Mouse (Mus musculus): ENCODE measurements around the gene As3mt. TPM values are rescaled to one million over a fixed set of nuclear protein-coding genes. Genes with fewer than 3 reads are reported as not detected.

The As3mt gene
- total RNA-seq (2014; fragmentation: Nextera tagmentation) (not detected in 2 replicates), total RNA-seq (2017) (0.17 and 0.49 TPM in 2 replicates), polyA plus RNA-seq (2012) (not detected in 2 replicates)

DNA sequence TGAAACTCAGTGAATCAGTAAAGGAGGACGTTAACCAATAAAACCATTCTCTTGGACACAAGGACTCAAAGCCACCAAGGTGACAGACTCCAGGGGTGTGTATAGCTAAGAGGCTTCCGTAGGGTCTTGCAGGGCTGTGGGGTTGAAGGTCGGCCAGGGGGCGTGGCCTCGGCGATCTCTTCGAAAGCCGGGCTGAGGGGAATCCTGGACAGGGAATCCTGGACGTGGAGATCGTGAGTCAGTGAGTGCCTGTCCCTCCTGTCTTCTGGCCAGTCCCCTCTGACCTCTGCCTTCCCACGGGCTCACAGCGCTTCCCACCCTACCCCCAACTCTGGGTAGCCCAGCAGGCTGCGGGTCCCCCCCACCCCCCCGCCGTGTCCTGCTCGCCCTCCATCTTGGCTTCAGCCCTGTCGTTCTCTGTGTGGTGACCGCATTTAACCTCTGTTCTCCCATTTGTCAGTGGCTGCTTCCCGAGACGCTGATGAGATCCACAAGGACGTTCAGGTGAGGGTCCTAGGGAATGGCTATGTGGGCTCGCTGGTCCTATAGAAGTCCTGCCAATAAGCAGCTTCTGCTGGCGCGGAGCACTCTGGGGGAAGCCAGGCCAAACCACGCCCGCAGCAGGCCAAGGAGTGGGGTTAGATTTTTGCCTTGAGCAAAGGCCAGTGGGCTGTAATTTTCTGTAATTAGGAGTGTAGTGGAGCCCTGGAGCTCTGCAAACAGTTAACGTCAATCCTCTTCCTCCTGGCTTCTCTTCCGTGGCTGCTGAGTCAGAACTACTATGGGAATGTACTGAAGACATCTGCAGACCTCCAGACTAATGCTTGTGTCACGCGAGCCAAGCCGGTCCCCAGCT is at the start of gene As3mt:
Gene As3mt, plus strand, starts transcription at position 163 of the 856 bp plus-strand sequence.
- Histone ChIP-seq H3K36me3 (replicated peaks) (no peaks in the 10 kb centered on the region), H3K9me3 (replicated peaks) (no peaks in the 10 kb centered on the region), H3K27me3 (ENCODE audit: insufficient read depth, low read length) (peaks cover 40% of the 10 kb centered on the region), H3K4me1 (ENCODE audit: insufficient read depth, low read depth, low read length) (peaks cover 30% of the 10 kb centered on the region), H3K4me3 (ENCODE audit: low read depth, low read length) (no peak within 1 kb of the TSS)
- no peak for ATAC-seq (ENCODE audit: extremely low read depth, insufficient number of reproducible peaks, low FRiP score, poor library complexity, severe bottlenecking)
- TF ChIP-seq GATA1 (IDR thresholded peaks at IDR 0.05; ENCODE audit: borderline replicate concordance, low read length), result no peak
- TF ChIP-seq POLR2AphosphoS5 (IDR thresholded peaks at IDR 0.05; ENCODE audit: insufficient replicate concordance, low read depth, low read length), result no peak
- TF ChIP-seq CTCF (IDR thresholded peaks at IDR 0.05; ENCODE audit: low read depth, low read length), result no peak
- TF ChIP-seq TAL1 (conservative IDR thresholded peaks at IDR 0.05; ENCODE audit: low read depth, low read length), result no peak
- TF ChIP-seq GATA2 (IDR thresholded peaks at IDR 0.05; ENCODE audit: borderline replicate concordance, low read depth, low read length), result no peak
- no peak for DNase-seq (ENCODE audit: low spot score)

DNA sequence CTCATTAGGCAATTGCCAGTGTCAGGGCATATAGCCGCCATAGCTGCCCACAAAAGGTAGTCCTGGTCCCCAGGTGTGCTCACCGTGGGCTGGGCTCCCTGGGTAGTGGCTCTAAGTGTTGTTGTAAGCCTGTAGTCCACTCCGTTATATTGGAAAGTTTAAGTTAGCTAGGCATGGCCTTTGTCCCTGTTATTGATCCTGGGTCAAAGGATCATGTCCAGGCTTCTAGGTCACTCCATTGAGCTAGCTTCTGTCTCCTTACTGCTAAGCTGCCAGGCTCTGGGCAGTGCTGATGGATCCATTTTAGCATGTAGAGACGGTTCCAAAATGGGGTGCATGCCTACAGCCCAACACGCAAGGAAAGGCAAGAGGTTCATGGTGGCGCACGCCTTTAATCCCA is 48.9 kb upstream of the As3mt start:
- no peak for TF ChIP-seq TAL1 (conservative IDR thresholded peaks at IDR 0.05; ENCODE audit: low read depth, low read length)
- no peak for TF ChIP-seq CTCF (IDR thresholded peaks at IDR 0.05; ENCODE audit: low read depth, low read length)
- TF ChIP-seq GATA1 (IDR thresholded peaks at IDR 0.05; ENCODE audit: borderline replicate concordance, low read length), result no peak
- no peak for TF ChIP-seq GATA2 (IDR thresholded peaks at IDR 0.05; ENCODE audit: borderline replicate concordance, low read depth, low read length)
- no peak for TF ChIP-seq POLR2AphosphoS5 (IDR thresholded peaks at IDR 0.05; ENCODE audit: insufficient replicate concordance, low read depth, low read length)
- no peak for ATAC-seq (ENCODE audit: extremely low read depth, insufficient number of reproducible peaks, low FRiP score, poor library complexity, severe bottlenecking)
- peaks cover 40% of the 10 kb centered on the region for H3K36me3 ChIP-seq (replicated peaks)

DNA sequence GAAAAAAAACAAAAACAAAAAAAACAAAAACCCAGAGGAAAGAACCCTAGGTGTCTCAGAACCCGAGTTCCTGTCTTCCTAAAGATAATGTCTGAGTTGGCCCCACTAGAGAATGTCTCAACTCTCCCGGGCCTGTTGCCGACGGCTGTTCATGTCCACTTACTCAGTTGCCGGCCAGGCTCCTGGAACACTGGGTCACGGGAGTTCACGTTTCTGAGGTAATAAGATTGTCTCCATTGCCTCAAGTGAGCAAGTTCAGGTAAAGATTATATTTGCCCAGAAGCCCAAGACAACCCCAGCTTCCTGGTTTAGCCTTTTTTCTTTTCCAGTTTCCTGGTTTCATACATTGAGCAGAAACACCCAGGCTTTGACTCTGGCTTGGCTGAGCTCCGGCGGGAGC is 48.4 kb upstream of the As3mt start:
- H3K4me3 ChIP-seq (ENCODE audit: low read depth, low read length), result no peak overlapping the region
- no peaks in the 10 kb centered on the region for H3K9me3 ChIP-seq (replicated peaks)
- 0 out of 2 replicates have a peak, but pooled peaks cover 7% of the 10 kb centered on the region for H3K4me1 ChIP-seq (ENCODE audit: insufficient read depth, low read depth, low read length)
- H3K36me3 ChIP-seq (replicated peaks), result peaks cover 35% of the 10 kb centered on the region
- ATAC-seq (ENCODE audit: extremely low read depth, insufficient number of reproducible peaks, low FRiP score, poor library complexity, severe bottlenecking), result no peak
- DNase-seq (ENCODE audit: low spot score), result no peak
- TF ChIP-seq POLR2AphosphoS5 (IDR thresholded peaks at IDR 0.05; ENCODE audit: insufficient replicate concordance, low read depth, low read length), result no peak
- TF ChIP-seq CTCF (IDR thresholded peaks at IDR 0.05; ENCODE audit: low read depth, low read length), result no peak
- no peak for TF ChIP-seq GATA2 (IDR thresholded peaks at IDR 0.05; ENCODE audit: borderline replicate concordance, low read depth, low read length)
- no peak for TF ChIP-seq GATA1 (IDR thresholded peaks at IDR 0.05; ENCODE audit: borderline replicate concordance, low read length)
- TF ChIP-seq TAL1 (conservative IDR thresholded peaks at IDR 0.05; ENCODE audit: low read depth, low read length), result no peak
- H3K27me3 ChIP-seq (ENCODE audit: insufficient read depth, low read length), result peaks cover 6% of the 10 kb centered on the region; the same call in 1 of the 2 replicates

More for the DNA sequence above, 48.9 kb upstream of the As3mt start:
- H3K9me3 ChIP-seq (replicated peaks), result no peaks in the 10 kb centered on the region
- no peak for DNase-seq (ENCODE audit: low spot score)
- peaks cover 11% of the 10 kb centered on the region for H3K4me1 ChIP-seq (ENCODE audit: insufficient read depth, low read depth, low read length)
- H3K4me3 ChIP-seq (ENCODE audit: low read depth, low read length), result no peak overlapping the region
- H3K27me3 ChIP-seq (ENCODE audit: insufficient read depth, low read length), result peaks cover 6% of the 10 kb centered on the region; the same call in 1 of the 2 replicates

DNA sequence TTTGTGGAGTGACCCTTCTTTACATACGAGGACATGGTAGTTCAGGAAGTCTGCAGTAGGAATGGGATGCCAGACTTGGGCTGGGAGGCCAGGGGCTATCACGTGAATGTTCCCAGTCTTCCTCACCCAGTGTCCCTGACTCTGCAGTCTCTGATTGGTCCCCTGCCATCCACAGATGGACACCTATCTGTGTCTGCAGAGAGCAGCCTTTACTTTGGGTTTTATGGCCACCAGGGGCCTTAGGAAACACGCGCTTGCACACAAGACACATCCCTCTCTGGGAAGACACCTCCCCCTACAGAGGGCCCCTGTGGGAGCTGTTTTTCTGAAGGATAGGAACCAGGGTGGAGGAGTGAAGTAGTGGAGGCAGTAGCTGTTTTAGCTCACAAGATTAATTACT is 45.7 kb upstream of the As3mt start:
- ATAC-seq (ENCODE audit: extremely low read depth, insufficient number of reproducible peaks, low FRiP score, poor library complexity, severe bottlenecking) (no peak), DNase-seq (ENCODE audit: low spot score) (no peak)
- TF ChIP-seq TAL1 (conservative IDR thresholded peaks at IDR 0.05; ENCODE audit: low read depth, low read length), result no peak
- no peak for TF ChIP-seq POLR2AphosphoS5 (IDR thresholded peaks at IDR 0.05; ENCODE audit: insufficient replicate concordance, low read depth, low read length)
- no peak for TF ChIP-seq GATA2 (IDR thresholded peaks at IDR 0.05; ENCODE audit: borderline replicate concordance, low read depth, low read length)
- TF ChIP-seq GATA1 (IDR thresholded peaks at IDR 0.05; ENCODE audit: borderline replicate concordance, low read length), result no peak
- TF ChIP-seq CTCF (IDR thresholded peaks at IDR 0.05; ENCODE audit: low read depth, low read length), result no peak
- Histone ChIP-seq H3K4me1 (ENCODE audit: insufficient read depth, low read depth, low read length) (0 out of 2 replicates have a peak, but pooled peaks cover 7% of the 10 kb centered on the region), H3K27me3 (ENCODE audit: insufficient read depth, low read length) (peaks cover 14% of the 10 kb centered on the region), H3K9me3 (replicated peaks) (no peaks in the 10 kb centered on the region), H3K4me3 (ENCODE audit: low read depth, low read length) (no peak overlapping the region), H3K36me3 (replicated peaks) (peaks cover 8% of the 10 kb centered on the region)

DNA sequence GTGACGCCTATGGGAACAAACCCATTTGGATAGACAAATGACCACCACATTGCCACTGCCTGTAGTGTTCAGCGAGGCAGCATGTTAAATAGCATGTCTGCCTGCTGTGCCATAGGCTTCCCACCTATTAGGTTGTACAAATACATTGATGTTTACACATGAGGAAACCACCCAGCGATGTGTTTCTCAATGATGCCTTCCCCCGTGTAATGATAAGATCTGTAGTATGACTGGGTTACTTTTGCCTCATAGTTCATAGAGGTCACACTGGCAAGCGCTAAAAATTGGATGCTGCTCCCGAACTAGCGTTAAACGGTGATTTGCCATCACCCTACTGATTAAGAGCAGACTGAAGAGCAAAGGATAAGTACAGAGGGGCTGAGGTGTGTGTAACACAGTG is 45.0 kb upstream of the As3mt start:
- ATAC-seq (ENCODE audit: extremely low read depth, insufficient number of reproducible peaks, low FRiP score, poor library complexity, severe bottlenecking) (no peak), DNase-seq (ENCODE audit: low spot score) (no peak)

GRCm38 (mm10) chr19:46662784-46663183 is 44.5 kb upstream of the As3mt start:
- no peaks in the 10 kb centered on the region for H3K9me3 ChIP-seq (replicated peaks)
- TF ChIP-seq TAL1 (conservative IDR thresholded peaks at IDR 0.05; ENCODE audit: low read depth, low read length) (no peak), POLR2AphosphoS5 (IDR thresholded peaks at IDR 0.05; ENCODE audit: insufficient replicate concordance, low read depth, low read length) (no peak), GATA2 (IDR thresholded peaks at IDR 0.05; ENCODE audit: borderline replicate concordance, low read depth, low read length) (no peak), CTCF (IDR thresholded peaks at IDR 0.05; ENCODE audit: low read depth, low read length) (no peak), GATA1 (IDR thresholded peaks at IDR 0.05; ENCODE audit: borderline replicate concordance, low read length) (no peak)
- ATAC-seq (ENCODE audit: extremely low read depth, insufficient number of reproducible peaks, low FRiP score, poor library complexity, severe bottlenecking) (no peak), DNase-seq (ENCODE audit: low spot score) (no peak)
- H3K27me3 ChIP-seq (ENCODE audit: insufficient read depth, low read length), result peaks cover 21% of the 10 kb centered on the region
- H3K4me3 ChIP-seq (ENCODE audit: low read depth, low read length), result no peak overlapping the region
- 0 out of 2 replicates have a peak, but pooled peaks cover 7% of the 10 kb centered on the region for H3K4me1 ChIP-seq (ENCODE audit: insufficient read depth, low read depth, low read length)
- H3K36me3 ChIP-seq (replicated peaks), result no peaks in the 10 kb centered on the region

More for the DNA sequence above, 45.0 kb upstream of the As3mt start:
- Histone ChIP-seq H3K9me3 (replicated peaks) (no peaks in the 10 kb centered on the region), H3K36me3 (replicated peaks) (peaks cover 1% of the 10 kb centered on the region), H3K4me1 (ENCODE audit: insufficient read depth, low read depth, low read length) (0 out of 2 replicates have a peak, but pooled peaks cover 7% of the 10 kb centered on the region), H3K27me3 (ENCODE audit: insufficient read depth, low read length) (peaks cover 17% of the 10 kb centered on the region), H3K4me3 (ENCODE audit: low read depth, low read length) (no peak overlapping the region)
- TF ChIP-seq TAL1 (conservative IDR thresholded peaks at IDR 0.05; ENCODE audit: low read depth, low read length), result no peak
- no peak for TF ChIP-seq CTCF (IDR thresholded peaks at IDR 0.05; ENCODE audit: low read depth, low read length)
- no peak for TF ChIP-seq GATA2 (IDR thresholded peaks at IDR 0.05; ENCODE audit: borderline replicate concordance, low read depth, low read length)
- TF ChIP-seq POLR2AphosphoS5 (IDR thresholded peaks at IDR 0.05; ENCODE audit: insufficient replicate concordance, low read depth, low read length), result no peak
- TF ChIP-seq GATA1 (IDR thresholded peaks at IDR 0.05; ENCODE audit: borderline replicate concordance, low read length), result no peak

All from G1E (cell line).